Comparison of ENCODE assay signal across 16 mouse cellular contexts in the genomic region with DNA sequence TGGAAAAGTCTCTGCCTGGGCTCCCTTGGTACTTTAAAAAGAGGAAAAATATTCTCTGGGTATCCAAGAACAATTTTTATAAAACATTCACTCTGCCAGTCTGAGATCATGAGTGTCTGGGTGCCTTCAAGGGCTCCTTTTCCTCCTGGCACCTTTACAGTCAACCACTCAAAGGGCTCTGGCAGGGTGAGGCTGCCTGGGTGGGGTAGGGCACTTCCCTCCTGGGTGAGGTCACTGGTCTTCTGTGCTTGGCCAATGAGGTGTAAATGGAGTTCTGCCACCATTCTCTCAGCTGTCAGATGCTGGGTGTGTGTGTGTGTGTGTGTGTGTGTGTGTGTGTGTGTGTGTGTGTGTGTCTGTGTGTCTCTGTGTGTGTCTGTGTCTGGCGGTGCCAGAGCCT. TPM values are rescaled to one million over a fixed set of nuclear protein-coding genes. Genes with fewer than 3 reads are reported as not detected.
DNase-seq lines count a peak whose midpoint lies in the region; ATAC-seq and TF ChIP-seq lines count a peak whose summit lies in the region.
"Had no signal": no experiment of that assay in that cellular context is flagged by ENCODE, and none has a peak within 500 bp of the region (broad histone marks: within the 10 kb centered on the region; RNA-seq: fewer than 3 reads in every experiment).

No protein-coding gene starts in this region.

- H3K4me3 ChIP-seq in forebrain, embryonic 15.5 days = no peak overlapping the region
- H3K4me3 ChIP-seq in forebrain, embryonic 16.5 days (replicated peaks; ENCODE audit: low read length) = no peak overlapping the region
- H3K4me3 ChIP-seq in kidney, embryonic 14.5 days (ENCODE audit: low read length) = no peak overlapping the region
- no peak overlapping the region for H3K4me3 ChIP-seq in lung, adult 2 months (replicated peaks; ENCODE audit: extremely low read depth, low read depth, low read length)
- no peak overlapping the region for H3K4me3 ChIP-seq in layer of hippocampus, adult 2 months
- H3K4me3 ChIP-seq: embryonic facial prominence, embryonic 10.5 days; intestine, embryonic 15.5 days; limb, embryonic 12.5 days; liver, embryonic 15.5 days had no signal

- H3K27me3 ChIP-seq in forebrain, embryonic 15.5 days = no peaks in the 10 kb centered on the region
- no peaks in the 10 kb centered on the region for H3K27me3 ChIP-seq in forebrain, embryonic 16.5 days (replicated peaks; ENCODE audit: control insufficient read depth, insufficient read depth, low read length)
- H3K27me3 ChIP-seq in kidney, embryonic 14.5 days (ENCODE audit: control insufficient read depth, insufficient read depth, low read length) = no peaks in the 10 kb centered on the region
- H3K27me3 ChIP-seq: intestine, embryonic 15.5 days; limb, embryonic 12.5 days; liver, embryonic 15.5 days had no signal

- no peak overlapping the region for H3K4me2 ChIP-seq in forebrain, embryonic 15.5 days (replicated peaks)
- no peak overlapping the region for H3K4me2 ChIP-seq in forebrain, embryonic 16.5 days (ENCODE audit: low read length)
- no peak overlapping the region for H3K4me2 ChIP-seq in kidney, embryonic 14.5 days (replicated peaks; ENCODE audit: low read depth, low read length)
- H3K4me2 ChIP-seq: intestine, embryonic 15.5 days; limb, embryonic 12.5 days; liver, embryonic 15.5 days; midbrain, embryonic 11.5 days had no signal

- ATAC-seq in forebrain, embryonic 15.5 days (replicated peaks) = peak; percentile 33
- no peak for ATAC-seq in forebrain, embryonic 16.5 days
- no peak for ATAC-seq in kidney, embryonic 14.5 days (ENCODE audit: low FRiP score, low TSS enrichment)
- ATAC-seq: intestine, embryonic 15.5 days had no signal

- no peak overlapping the region for H3K9ac ChIP-seq in forebrain, embryonic 15.5 days (replicated peaks)
- no peak overlapping the region for H3K9ac ChIP-seq in forebrain, embryonic 16.5 days (replicated peaks; ENCODE audit: low read depth, low read length)
- H3K9ac ChIP-seq in kidney, embryonic 14.5 days (ENCODE audit: low read depth, low read length) = no peak overlapping the region
- H3K9ac ChIP-seq: intestine, embryonic 15.5 days; limb, embryonic 12.5 days; liver, embryonic 15.5 days had no signal

- no peak overlapping the region for H3K27ac ChIP-seq in forebrain, embryonic 15.5 days (replicated peaks)
- H3K27ac ChIP-seq in forebrain, embryonic 16.5 days (ENCODE audit: low read length) = no peak overlapping the region
- no peak overlapping the region for H3K27ac ChIP-seq in kidney, embryonic 14.5 days (ENCODE audit: low read depth, low read length)
- no peak overlapping the region for H3K27ac ChIP-seq in layer of hippocampus, adult 2 months
- H3K27ac ChIP-seq: embryonic facial prominence, embryonic 10.5 days; intestine, embryonic 15.5 days; limb, embryonic 12.5 days; liver, embryonic 15.5 days had no signal

- WGBS in forebrain, embryonic 15.5 days = 42% methylated on average over 1 of the region's 1 CpGs
- 24% methylated on average over 1 of the region's 1 CpGs for WGBS in forebrain, embryonic 16.5 days
- WGBS in kidney, embryonic 14.5 days = 88% methylated on average over 1 of the region's 1 CpGs
- WGBS in lung, adult 2 months = 47% methylated on average over 1 of the region's 1 CpGs

- no peaks in the 10 kb centered on the region for H3K36me3 ChIP-seq in forebrain, embryonic 15.5 days
- no peaks in the 10 kb centered on the region for H3K36me3 ChIP-seq in forebrain, embryonic 16.5 days (ENCODE audit: control insufficient read depth, insufficient read depth)
- no peaks in the 10 kb centered on the region for H3K36me3 ChIP-seq in kidney, embryonic 14.5 days (ENCODE audit: control insufficient read depth, insufficient read depth, low read length)
- H3K36me3 ChIP-seq: embryonic facial prominence, embryonic 10.5 days; intestine, embryonic 15.5 days; limb, embryonic 12.5 days; liver, embryonic 15.5 days had no signal

- no peaks in the 10 kb centered on the region for H3K9me3 ChIP-seq in forebrain, embryonic 15.5 days
- no peaks in the 10 kb centered on the region for H3K9me3 ChIP-seq in forebrain, embryonic 16.5 days (ENCODE audit: control insufficient read depth, low read length)
- H3K9me3 ChIP-seq in kidney, embryonic 14.5 days (ENCODE audit: control insufficient read depth, low read length) = no peaks in the 10 kb centered on the region
- H3K9me3 ChIP-seq: embryonic facial prominence, embryonic 10.5 days; intestine, embryonic 15.5 days; limb, embryonic 12.5 days; liver, embryonic 15.5 days had no signal

- peaks cover 21% of the 10 kb centered on the region for H3K4me1 ChIP-seq in forebrain, embryonic 15.5 days
- peaks cover 14% of the 10 kb centered on the region for H3K4me1 ChIP-seq in forebrain, embryonic 16.5 days (replicated peaks; ENCODE audit: control insufficient read depth, insufficient read depth, low read length)
- no peaks in the 10 kb centered on the region for H3K4me1 ChIP-seq in kidney, embryonic 14.5 days (ENCODE audit: control insufficient read depth, insufficient read depth, low read length)
- H3K4me1 ChIP-seq in lung, adult 2 months (ENCODE audit: control insufficient read depth, insufficient read depth, low read length) = peaks cover 3% of the 10 kb centered on the region; the same call in 1 of the 2 replicates
- H3K4me1 ChIP-seq: intestine, embryonic 15.5 days; liver, embryonic 15.5 days had no signal

- no peak for TF ChIP-seq CTCF in lung, adult 2 months (IDR thresholded peaks at IDR 0.05; ENCODE audit: insufficient read depth, low read length)
- no peak for TF ChIP-seq CTCF in layer of hippocampus, adult 2 months (conservative IDR thresholded peaks at IDR 0.05)

- no peak for TF ChIP-seq POLR2A in lung, adult 2 months (IDR thresholded peaks at IDR 0.05; ENCODE audit: borderline replicate concordance, extremely low read depth, low read depth, low read length)

- peak; percentile 13 to 19 for DNase-seq in kidney, postnatal 36 days
- peak; percentile 68 for DNase-seq in lung, adult 2 months
- peak; percentile 43 for DNase-seq in retina, embryonic 14.5 days (ENCODE audit: low spot score)
- DNase-seq in adrenal gland, postnatal 25 days = no peak
- no peak for DNase-seq in layer of hippocampus, adult 2 months (ENCODE audit: low spot score in 2 of 2)
- DNase-seq: adrenal gland, postnatal 10 days; gastrocnemius, postnatal 10 days; kidney, postnatal 14 days had no signal

RNA-seq across cellular contexts. Expression of gene Syn3, which starts 39.1 kb away (rescaled TPM):
- 17.1 and 18.1 TPM in 2 replicates for polyA plus RNA-seq in forebrain, embryonic 15.5 days (2015; fragmentation: Nextera tagmentation; extraction: Ambion mirVana)
- polyA plus RNA-seq in forebrain, embryonic 16.5 days (2015; fragmentation: Nextera tagmentation; extraction: Ambion mirVana) = 19.5 and 24.8 TPM in 2 replicates
- 6.3 and 8.4 TPM in 2 replicates for polyA plus RNA-seq in kidney, embryonic 14.5 days (2014; fragmentation: Nextera tagmentation; extraction: Ambion mirVana)
- 0.77 and 1.1 TPM in 2 replicates for polyA plus RNA-seq in lung, adult 2 months (2012; rRNA removed)
- 3.4 and 5.2 TPM in 2 replicates for total RNA-seq in adrenal gland, postnatal 25 days (2021)
- 10 to 100 TPM; 21.1 to 22.2 TPM for total RNA-seq in layer of hippocampus, adult 2 months (2021)

Comparison
In these comparisons a context has a peak if more than half of its experiments do, and no peak if none do; other contexts are left out.
1. DNase-seq: peak in kidney, postnatal 36 days (2 of 2), lung, adult 2 months (single experiment) and retina, embryonic 14.5 days (single experiment); none in adrenal gland, postnatal 25 days (single experiment) and layer of hippocampus, adult 2 months (0 of 2).